Mouse (Mus musculus): ENCODE results near the gene Snph. TPM values are rescaled to one million over a fixed set of nuclear protein-coding genes. Genes with fewer than 3 reads are reported as not detected.

Snph gene
- under 1 TPM in 1 of 2 experiments, not detected in 1; 0.59 TPM for polyA plus RNA-seq (2017; shearing (Covaris generic))

DNA sequence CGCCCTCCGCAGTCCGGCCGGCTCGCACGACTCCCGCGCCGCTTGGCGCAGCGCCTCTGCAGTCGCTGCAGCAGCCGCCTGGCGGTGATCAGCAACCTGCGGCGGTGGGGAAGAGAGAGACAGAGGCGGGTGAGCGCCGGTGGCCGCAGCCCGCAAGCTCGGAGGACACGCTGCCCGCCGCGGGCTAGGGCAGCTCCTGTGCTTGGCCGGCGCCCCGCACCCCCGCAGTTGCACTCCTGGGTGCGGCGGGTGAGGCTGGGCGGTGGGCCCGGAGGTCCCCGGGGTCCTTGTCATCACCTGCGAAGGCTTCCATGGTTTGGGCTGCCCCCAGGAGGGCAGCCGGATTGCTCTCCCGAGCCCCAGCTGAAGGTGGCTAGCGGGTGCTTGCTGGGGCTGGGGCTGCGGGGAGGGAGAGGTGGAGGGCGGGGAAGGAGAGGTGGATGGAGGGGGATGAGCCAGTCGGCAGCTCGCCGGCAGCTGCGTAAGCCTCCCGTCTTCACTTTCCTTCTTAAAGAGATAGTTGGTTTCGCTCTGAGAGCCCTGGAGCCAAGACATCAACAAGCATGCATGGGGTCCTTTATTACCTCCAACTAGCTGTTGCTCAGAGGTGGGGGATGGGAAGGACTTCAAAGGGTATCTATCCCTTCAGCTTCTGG lies at the start of gene Snph:
Snph (minus strand) TSS at position 435 of the 656 bp plus-strand sequence.

DNA sequence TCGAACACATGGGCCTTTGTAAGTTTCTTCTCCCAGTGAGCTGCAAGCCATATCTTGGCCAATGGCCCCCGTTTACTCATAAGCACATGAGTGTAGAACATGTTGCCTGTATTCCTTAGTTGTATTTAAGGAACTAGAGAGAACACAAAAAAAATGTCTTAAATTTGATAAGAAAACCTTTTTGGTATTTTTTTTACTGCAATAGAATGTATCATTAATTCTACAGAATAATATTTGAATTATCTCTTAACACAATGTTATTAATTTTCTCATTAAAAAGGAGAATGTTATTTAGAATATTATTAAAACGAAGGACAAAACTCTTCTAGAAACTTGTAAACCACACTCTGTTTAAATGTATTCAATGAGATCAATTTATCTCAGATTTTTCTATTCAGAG lies 36.0 kb upstream of the Snph start, which contains the start of gene Rad21l:
Rad21l (minus strand) TSS at position 101 of the 400 bp plus-strand sequence.

DNA sequence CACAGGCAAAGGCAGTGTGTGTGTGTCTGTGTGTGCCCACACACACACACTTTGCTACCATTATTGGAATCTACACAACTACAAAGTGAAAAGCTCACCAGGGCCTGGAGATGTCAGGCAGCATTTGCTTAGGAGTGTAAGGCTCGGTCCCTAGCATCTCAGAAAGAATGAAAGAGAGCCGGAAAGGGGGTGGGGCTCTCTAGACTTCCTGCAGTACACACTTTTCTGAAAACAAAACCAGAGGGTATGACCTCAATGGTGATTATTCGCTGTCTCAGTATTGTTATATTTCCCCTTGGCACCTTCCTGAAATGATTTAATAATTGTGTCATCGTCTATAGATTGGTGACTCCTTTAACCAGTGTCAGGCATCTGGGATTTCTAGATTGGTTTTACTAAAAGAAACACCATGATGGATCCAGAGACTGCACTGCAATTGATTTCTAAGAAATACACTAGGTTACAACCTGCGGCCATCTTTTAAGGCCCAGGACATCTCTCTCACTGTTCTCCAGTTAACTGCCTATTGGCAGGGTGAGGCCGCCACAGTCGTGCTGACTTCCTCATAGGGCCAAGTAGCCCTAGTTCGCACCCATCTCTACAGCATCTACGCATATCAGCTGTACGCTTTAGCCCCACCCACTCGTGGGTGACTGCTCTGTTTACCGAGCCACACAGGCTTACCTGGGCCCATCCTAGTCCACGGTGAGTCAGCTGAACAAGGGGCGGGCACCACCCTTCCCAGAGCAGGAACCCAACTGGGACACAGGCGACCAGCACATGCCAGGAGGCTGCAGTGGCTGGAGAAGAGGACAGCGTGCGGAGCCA lies 60.3 kb downstream of the Snph start, which contains the start of gene Sdcbp2:
Sdcbp2 (plus strand) TSS at position 750 of the 828 bp plus-strand sequence.

DNA sequence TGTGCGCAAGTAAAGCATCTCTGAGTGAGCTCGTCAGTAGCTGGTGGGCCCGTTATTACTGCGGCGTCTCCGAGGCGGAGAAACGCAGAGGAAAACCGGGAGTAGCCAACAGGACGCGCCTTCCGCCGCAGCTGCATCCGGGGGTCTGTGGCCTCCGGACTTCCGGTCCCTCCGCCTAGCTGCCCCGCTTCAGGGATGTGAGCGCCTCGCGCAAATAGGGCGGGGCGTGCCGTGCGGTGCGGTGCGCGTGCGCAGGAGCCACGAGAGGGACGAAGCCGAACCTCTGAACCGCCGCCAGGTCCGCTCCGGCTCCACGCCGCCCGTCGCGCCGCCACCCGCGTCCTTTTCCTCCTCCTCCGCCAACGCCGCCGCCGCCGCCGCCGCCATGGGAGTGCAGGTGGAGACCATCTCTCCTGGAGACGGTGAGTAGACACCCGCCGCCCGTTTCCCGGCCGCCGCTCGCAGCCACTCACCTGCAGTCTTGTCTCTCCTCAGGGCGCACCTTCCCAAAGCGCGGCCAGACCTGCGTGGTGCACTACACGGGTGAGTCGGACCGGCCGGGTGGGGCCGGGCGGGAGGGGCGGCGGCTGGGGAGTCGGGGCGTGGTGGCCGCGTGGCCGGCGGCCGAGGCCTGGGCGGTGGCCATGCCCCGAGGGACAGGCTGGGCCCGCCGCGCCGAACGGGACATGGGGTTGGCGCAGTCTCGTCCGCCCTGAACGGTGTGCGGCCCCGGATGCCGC lies 89.9 kb downstream of the Snph start, which contains the start of gene Fkbp1a:
Fkbp1a (plus strand) TSS at position 161 of the 740 bp plus-strand sequence.

Other genes starting within 250 kb of the Snph start
- under 1 TPM in 1 of 2 experiments, not detected in 1; 0.29 TPM for gene 4921509C19Rik, start 156.4 kb downstream of the Snph start, polyA plus RNA-seq (2017; shearing (Covaris generic))
- gene Nsfl1c, start 138.4 kb downstream of the Snph start, polyA plus RNA-seq (2017; shearing (Covaris generic)): 100 to 1,000 TPM; 137 to 140 TPM
- gene Fkbp1a, start 90.1 kb downstream of the Snph start, polyA plus RNA-seq (2017; shearing (Covaris generic)): 100 to 1,000 TPM; 324 to 446 TPM
- gene Sdcbp2, start 60.0 kb downstream of the Snph start, polyA plus RNA-seq (2017; shearing (Covaris generic)): 100 to 1,000 TPM in 1 of 2 experiments, 10 to 100 TPM in 1; 37.9 to 113 TPM
- not detected for gene Rad21l, start 35.9 kb upstream of the Snph start, polyA plus RNA-seq (2017; shearing (Covaris generic))
- under 1 TPM; 0.16 TPM for gene Tmem74b, start 69.4 kb upstream of the Snph start, polyA plus RNA-seq (2017; shearing (Covaris generic))
- 10 to 100 TPM; 64.7 to 67.1 TPM for gene Psmf1, start 111.6 kb upstream of the Snph start, polyA plus RNA-seq (2017; shearing (Covaris generic))
- not detected for gene Rspo4, start 210.3 kb upstream of the Snph start, polyA plus RNA-seq (2017; shearing (Covaris generic))